ENCODE assay signal across 27 mouse cellular contexts in the genomic region with DNA sequence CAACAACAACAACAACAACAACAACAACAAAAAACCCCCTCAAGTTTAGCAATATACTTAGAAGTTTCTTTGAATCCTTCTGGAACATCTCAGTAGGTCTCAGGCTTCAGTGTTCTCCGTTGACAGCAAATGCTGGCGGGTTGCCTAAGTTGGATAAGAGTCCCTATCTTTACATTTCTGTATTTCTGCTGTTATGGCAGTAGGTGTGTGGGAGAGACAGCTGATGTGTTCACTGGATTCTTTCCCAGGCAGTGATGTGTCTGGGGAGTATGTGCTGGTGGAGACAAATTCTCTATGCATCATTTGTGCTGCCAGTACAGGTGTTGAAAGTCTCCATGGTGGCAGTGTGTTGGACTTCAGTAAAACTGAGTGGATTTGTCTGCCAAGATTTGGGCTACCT. TPM values are rescaled to one million over a fixed set of nuclear protein-coding genes. Genes with fewer than 3 reads are reported as not detected.
DNase-seq lines count a peak whose midpoint lies in the region; TF ChIP-seq lines count a peak whose summit lies in the region.
"Had no signal": no experiment of that assay in that cellular context is flagged by ENCODE, and none has a peak within 500 bp of the region (broad histone marks: within the 10 kb centered on the region; RNA-seq: fewer than 3 reads in every experiment).

No protein-coding gene starts in this region.

- no peak for TF ChIP-seq CTCF in left cerebral cortex, adult 2 months (IDR thresholded peaks at IDR 0.05)

- H3K27ac ChIP-seq in left cerebral cortex, adult 2 months: no peak overlapping the region
- H3K27ac ChIP-seq: embryonic facial prominence, embryonic 15.5 days; heart, embryonic 15.5 days; hindbrain, embryonic 14.5 days; kidney, postnatal 0 days; limb, embryonic 12.5 days; midbrain, embryonic 12.5 days; neural tube, embryonic 13.5 days; stomach, embryonic 15.5 days had no signal

- intact Hi-C loops in left cerebral cortex, adult 2 months (cut with DNase I): loop anchor here (2.0 kb wide), 1 partner anchor 22 kb away; a partner anchor contains a TSS
- intact Hi-C loops in gastrocnemius, postnatal 14 days (cut with DNase I; ENCODE audit: low total_unique reads): no loop called here

- DNase-seq in 3T3-L1 (ENCODE audit: low read depth, low spot score): peak; percentile 29
- peak; percentile 82 for DNase-seq in brain, adult 2 months (ENCODE audit: low read depth, low spot score)
- peak; percentile 17 to 47 for DNase-seq in left cerebral cortex, adult 2 months (ENCODE audit: extremely low spot score in 1 of 2, low spot score in 2 of 2)
- DNase-seq in right cerebral cortex, postnatal 14 days: peak; percentile 53
- no peak for DNase-seq in gastrocnemius, postnatal 14 days
- DNase-seq in heart, adult 8-10 months (ENCODE audit: low spot score): no peak
- DNase-seq in spleen, adult 12 weeks (ENCODE audit: low spot score): no peak
- DNase-seq: adrenal gland, postnatal 14 days; cerebellum, adult 9-11 months; heart, postnatal 36 days; kidney, adult 2 months; layer of hippocampus, postnatal 36 days; lung, adult 2 months; thymus, adult 2 months; thymus, postnatal 4 days had no signal

- no peak overlapping the region for H3K4me3 ChIP-seq in left cerebral cortex, adult 2 months
- H3K4me3 ChIP-seq: embryonic facial prominence, embryonic 15.5 days; heart, embryonic 15.5 days; limb, embryonic 12.5 days; midbrain, embryonic 12.5 days; neural tube, embryonic 13.5 days; stomach, embryonic 15.5 days had no signal

RNA-seq across cellular contexts. Expression of a gene that starts 22.4 kb away (rescaled TPM):
- 10 to 100 TPM; 17.6 to 19.8 TPM for total RNA-seq in left cerebral cortex, adult 2 months (2021)
- under 1 TPM; 0.16 to 0.21 TPM for total RNA-seq in gastrocnemius, postnatal 14 days (2021)
- under 1 TPM in 3 of 4 experiments, not detected in 1; 0.08 to 0.28 (median 0.14) TPM for total RNA-seq in heart, adult 8-10 months (2022)

RNA-seq across cellular contexts. Expression of a gene that starts 23.3 kb away (rescaled TPM):
- total RNA-seq in left cerebral cortex, adult 2 months (2021): under 1 TPM; 0.54 to 0.70 TPM
- not detected for total RNA-seq in gastrocnemius, postnatal 14 days (2021)
- total RNA-seq in heart, adult 8-10 months (2022): not detected
- total RNA-seq: adrenal gland, postnatal 14 days; common myeloid progenitor, adult 5-6 weeks; gastrocnemius, adult 18-20 months; gastrocnemius, postnatal 4 days; heart, postnatal 36 days; layer of hippocampus, postnatal 36 days; megakaryocyte, adult 5-6 weeks had no signal

Comparison
In these comparisons a context has a peak if more than half of its experiments do, and no peak if none do; other contexts are left out.
1. DNase-seq: peak in 3T3-L1 (single experiment), brain, adult 2 months (single experiment), left cerebral cortex, adult 2 months (2 of 2) and right cerebral cortex, postnatal 14 days (single experiment); none in gastrocnemius, postnatal 14 days (single experiment), heart, adult 8-10 months (single experiment) and spleen, adult 12 weeks (single experiment).
2. RNA of a gene that starts 22.4 kb away (total RNA-seq): 17.6 to 19.8 TPM in left cerebral cortex, adult 2 months; 0.16 to 0.21 TPM in gastrocnemius, postnatal 14 days and 0.08 to 0.28 TPM in heart, adult 8-10 months; every median in the first group is over 10 times any median in the second.